Mouse (Mus musculus) embryo, embryonic 9.5 days (tissue): ENCODE data around the gene Rpl35a.
"Not testable (repeated sequence)": the region's sequence is repeated elsewhere in the genome, so short reads cannot be mapped to it uniquely, and the experiment has no call there.

ENCODE experiments used
- DNase-seq: peaks from one replicate; pipeline ENCODE4 v3.0.0-alpha.2; 2017; ENCODE audit errors: extremely low spot score

Rpl35a gene

GRCm38 (mm10) chr16:33056786-33057185, 533 bp downstream of the Rpl35a start:
- DNase-seq: no peak

DNA sequence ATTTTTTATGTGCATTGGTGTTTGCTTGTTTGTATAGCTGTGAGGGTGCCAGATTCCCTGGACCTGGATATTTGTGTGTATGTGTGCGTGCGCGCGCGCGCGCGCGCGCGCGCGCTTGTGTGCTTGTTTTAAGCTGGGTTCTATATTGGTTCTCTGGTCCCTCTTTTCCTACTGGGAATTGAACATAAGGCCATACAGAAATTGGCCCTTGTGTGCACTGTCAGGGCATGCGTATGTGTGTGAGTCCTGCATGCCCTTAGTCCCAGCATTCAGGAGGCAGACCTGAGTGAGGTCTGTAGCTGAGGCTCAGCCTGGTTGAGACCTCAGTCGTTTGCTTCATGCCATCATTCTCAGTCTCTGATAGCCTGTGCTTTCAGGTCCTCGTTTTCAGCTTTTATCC, 1.8 kb downstream of the Rpl35a start:
- no peak for DNase-seq

GRCm38 (mm10) chr16:33058656-33059055, 2.4 kb downstream of the Rpl35a start:
- not testable (repeated sequence) for DNase-seq

GRCm38 (mm10) chr16:33059471-33059870, 3.2 kb downstream of the Rpl35a start:
- DNase-seq: no peak

DNA sequence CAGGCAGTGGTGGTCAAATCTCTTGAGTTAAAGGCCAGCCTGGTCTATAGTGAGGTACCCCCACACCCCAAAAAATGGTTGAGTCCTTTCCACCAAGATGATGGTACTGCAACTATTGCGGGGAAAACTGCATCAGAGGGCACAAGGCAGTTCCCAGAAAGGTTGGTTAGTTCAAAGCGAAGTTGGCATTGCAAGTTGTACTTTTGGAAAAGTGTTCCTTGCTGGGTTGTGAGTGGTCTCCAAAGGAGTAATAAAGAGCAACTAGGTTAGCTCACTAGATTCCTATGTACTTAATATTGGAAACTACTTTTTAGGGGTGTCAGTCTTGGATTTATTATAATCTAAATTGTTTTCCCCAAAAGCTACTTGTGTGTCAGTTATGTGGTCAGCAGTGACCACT, 4.7 kb downstream of the Rpl35a start:
- DNase-seq: peak; percentile 18

DNA sequence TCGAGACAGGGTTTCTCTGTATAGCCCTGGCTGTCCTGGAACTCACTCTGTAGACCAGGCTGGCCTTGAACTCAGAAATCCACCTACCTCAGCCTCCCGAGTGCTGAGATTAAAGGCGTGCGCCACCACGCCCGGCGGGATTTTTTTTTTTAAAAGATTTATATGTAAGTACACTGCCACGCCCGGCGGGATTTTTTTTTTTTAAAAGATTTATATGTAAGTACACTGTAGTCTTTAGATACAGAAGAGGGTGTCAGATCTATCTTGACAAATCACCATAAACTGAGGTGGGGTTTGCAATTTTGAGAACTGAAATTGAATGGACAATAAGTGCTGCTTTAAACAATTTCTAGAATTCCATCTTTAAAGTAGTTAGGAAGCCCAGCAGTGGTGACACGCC, 5.1 kb downstream of the Rpl35a start:
- DNase-seq: no peak

DNA sequence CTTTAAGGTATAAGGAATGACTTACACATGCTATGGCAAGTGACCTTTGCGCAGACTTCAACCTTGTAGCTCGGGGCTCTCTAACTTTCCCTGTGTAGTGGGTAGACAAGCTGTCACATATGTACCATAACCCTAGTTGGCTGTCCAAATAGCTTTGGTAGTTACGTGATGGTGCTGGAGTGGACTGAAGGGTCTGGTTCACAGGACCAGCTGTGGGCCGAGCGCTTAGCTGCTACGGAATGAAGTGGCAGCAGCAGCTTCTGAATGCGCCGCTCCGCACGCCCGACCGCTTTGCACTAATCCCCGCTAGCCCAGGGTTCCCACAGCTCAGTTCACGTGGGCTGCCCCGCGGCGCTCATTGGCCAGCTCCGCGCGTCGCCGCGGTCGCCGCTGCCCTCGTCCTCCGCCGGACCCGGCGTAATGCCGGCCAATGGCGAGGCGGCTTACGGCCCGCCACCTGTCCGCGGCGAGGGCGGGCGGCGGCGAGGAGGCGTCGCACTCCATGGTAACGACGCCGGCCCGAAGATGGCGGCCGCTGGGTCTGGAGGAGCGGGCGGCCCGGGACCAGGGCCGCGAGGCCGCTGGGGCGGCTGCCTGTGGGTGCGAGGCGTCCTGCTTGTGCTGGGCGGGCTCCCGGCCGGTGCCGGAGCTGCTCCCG, 5.9 kb downstream of the Rpl35a start, which contains the start of gene Lmln:
Lmln (plus strand) TSS at position 498 of the 658 bp plus-strand sequence.
- peak; percentile 93 for DNase-seq

DNA sequence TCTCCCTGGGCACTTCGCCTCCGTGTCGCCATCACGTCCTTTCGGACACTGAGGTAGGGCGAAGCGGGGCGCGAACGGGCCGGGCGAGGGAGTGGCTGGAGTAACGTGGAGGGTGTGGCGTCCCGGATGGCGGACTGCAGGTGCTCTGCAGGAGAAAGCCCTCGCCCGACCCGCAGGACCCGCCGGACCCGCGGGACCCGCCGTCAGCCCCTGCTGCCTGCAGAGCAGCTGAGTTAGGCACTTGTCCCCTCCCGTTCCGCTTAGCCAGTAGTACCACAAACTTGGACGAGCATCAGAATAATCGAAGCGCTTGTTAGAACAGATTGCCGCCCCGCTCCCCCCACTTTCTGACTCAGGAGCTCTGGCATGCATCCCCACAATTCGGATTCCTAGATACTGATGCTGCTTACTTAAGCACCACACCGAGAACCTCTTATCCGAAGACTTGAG, 6.5 kb downstream of the Rpl35a start:
- no peak for DNase-seq

GRCm38 (mm10) chr16:33063267-33063666, 7.0 kb downstream of the Rpl35a start:
- no peak for DNase-seq

GRCm38 (mm10) chr16:33064636-33065035, 8.4 kb downstream of the Rpl35a start:
- DNase-seq: no peak

- DNase-seq: no peak
Measured at GRCm38 (mm10) chr16:33070928-33071327, 14.7 kb downstream of the Rpl35a start.

DNA sequence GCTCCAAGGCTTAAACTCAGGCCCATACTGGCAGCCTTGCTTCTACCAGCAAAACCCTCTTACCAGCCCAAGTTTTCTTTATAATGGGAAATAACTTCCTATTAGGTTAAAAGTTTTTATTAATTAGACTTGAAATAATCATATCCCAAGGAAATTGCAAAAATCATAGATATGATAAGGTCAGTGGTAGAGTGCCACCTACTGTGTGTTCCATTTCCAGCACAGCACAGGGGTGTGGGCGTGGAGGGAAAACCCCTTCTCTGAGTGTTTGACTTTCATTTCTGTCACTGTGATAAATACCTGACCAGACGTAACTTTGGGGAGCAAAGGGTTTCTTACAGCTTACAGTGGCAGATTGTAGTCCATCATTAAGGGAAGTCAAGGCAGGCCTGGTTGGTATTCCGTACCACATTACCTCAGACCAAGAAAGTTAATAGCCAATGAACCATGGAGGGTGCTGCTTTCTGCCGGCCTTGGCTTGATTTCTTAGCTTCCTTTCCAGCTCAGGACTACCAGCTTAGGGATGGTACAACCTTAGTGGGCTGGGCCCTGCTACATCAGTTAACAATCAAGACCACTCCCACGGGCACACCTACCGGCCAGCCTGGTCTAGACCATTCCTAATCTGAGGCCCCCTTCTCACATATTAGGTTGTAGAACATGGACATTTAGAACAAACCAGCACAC, 16.8 kb downstream of the Rpl35a start:
- no peak for DNase-seq

GRCm38 (mm10) chr16:33074967-33075366, 18.7 kb downstream of the Rpl35a start:
- DNase-seq: no peak

- no peak for DNase-seq
Measured at GRCm38 (mm10) chr16:33076078-33076477, 19.8 kb downstream of the Rpl35a start.

- DNase-seq: no peak
Measured at GRCm38 (mm10) chr16:33077069-33077627, 20.9 kb downstream of the Rpl35a start.

DNA sequence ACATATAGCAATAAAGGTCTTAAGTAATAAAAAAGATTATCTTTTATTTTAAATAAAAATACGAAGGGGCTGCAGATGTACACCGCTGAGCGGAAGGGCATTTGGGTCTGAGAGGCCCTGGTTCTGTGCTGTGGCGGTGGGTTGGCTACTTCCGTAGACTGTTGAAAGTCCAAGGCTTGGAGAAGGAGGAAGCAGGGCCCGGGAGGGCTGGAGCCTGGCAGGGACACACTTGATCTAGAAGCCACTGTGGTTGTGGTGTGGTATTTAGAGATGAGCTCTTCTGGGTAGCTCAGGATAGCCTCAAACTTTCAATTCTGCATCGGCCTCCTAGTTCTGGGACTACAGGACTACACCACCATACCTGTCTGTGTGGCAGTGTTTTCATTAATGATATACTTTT, 23.8 kb downstream of the Rpl35a start:
- no peak for DNase-seq

GRCm38 (mm10) chr16:33082951-33083350, 26.7 kb downstream of the Rpl35a start:
- DNase-seq: no peak

GRCm38 (mm10) chr16:33083996-33084395, 27.7 kb downstream of the Rpl35a start:
- DNase-seq: no peak

DNA sequence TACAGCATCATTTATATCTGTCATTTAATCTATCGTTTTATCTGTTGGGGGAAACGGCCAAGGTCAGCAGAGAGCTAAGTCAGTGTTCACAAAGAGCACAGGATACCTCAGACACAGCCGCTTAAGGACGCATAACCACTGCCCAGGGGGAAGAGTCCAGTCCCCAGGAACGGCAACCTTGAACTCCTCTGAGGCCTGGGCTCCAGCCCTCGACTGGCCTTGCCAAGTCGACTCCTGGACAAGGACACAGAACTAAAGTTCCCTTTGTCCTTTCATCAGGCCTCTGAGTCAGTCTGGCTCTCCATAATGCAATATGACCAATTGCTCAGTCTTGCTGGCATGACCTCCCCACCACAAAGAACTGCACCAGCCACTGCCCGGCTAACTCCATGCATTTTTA, 29.4 kb downstream of the Rpl35a start:
- DNase-seq: no peak
